Mouse (Mus musculus) neural tube, embryonic 11.5 days (tissue): Measurements from ENCODE around the gene Tmem91. TPM values are rescaled to one million over a fixed set of nuclear protein-coding genes. Genes with fewer than 3 reads are reported as not detected.

Experiments
- ATAC-seq: fragments of 200-750 bp; cut with Nextera tagmentation; 2 replicates; pipeline ENCODE4 v1.8.0; 2017; ENCODE audit warnings: moderate number of reproducible peaks, mild to moderate bottlenecking, moderate TSS enrichment, moderate library complexity; ENCODE audit not compliant: insufficient read depth, low FRiP score, low TSS enrichment
- DNase-seq: peaks from one replicate; pipeline ENCODE4 v3.0.0-alpha.2; 2015; ENCODE audit warnings: low spot score
- H3K27ac ChIP-seq: fragments of 300-500 bp; sonication (generic); 2 replicates; pipeline ENCODE4 v1.5.1; 2014; ENCODE audit warnings: low read depth, mild to moderate bottlenecking, low read length
- H3K27me3 ChIP-seq: fragments of 300-500 bp; sonication (generic); 2 replicates; pipeline ENCODE4 v1.6.1; 2014; ENCODE audit warnings: mild to moderate bottlenecking, low read length, mixed read lengths; ENCODE audit not compliant: control insufficient read depth, insufficient read depth
- H3K36me3 ChIP-seq: fragments of 300-500 bp; sonication (generic); 2 replicates; pipeline ENCODE4 v1.6.1; 2014; ENCODE audit warnings: mild to moderate bottlenecking, low read length, moderate library complexity, mixed read lengths; ENCODE audit not compliant: control insufficient read depth, insufficient read depth
- H3K4me1 ChIP-seq: fragments of 300-500 bp; sonication (generic); 2 replicates; pipeline ENCODE4 v1.6.1; 2014; ENCODE audit warnings: low read length, mixed read lengths; ENCODE audit not compliant: control insufficient read depth, insufficient read depth
- H3K4me2 ChIP-seq: fragments of 300-500 bp; sonication (generic); 2 replicates; pipeline ENCODE4 v1.6.1; 2014; ENCODE audit warnings: low read depth, mild to moderate bottlenecking, moderate library complexity
- H3K4me3 ChIP-seq: fragments of 300-500 bp; sonication (generic); 2 replicates; pipeline ENCODE4 v1.5.1; 2014; ENCODE audit warnings: low read depth, low read length
- H3K9ac ChIP-seq: fragments of 300-500 bp; sonication (generic); 2 replicates; pipeline ENCODE4 v1.6.1; 2014; ENCODE audit warnings: mild to moderate bottlenecking, low read length
- H3K9me3 ChIP-seq: fragments of 300-500 bp; sonication (generic); 2 replicates; pipeline ENCODE4 v1.6.1; 2016; ENCODE audit warnings: low read length; ENCODE audit not compliant: control insufficient read depth
- WGBS: fragments of 180-500 bp; shearing (Covaris S2); extraction: QIAGEN DNeasy Blood & Tissue Kit; methylation state at CpG from one replicate; pipeline ENCODE4 v1.1.7; 2014; 5-methylcytosine and 5-hydroxymethylcytosine counted together
- polyA plus RNA-seq: library from polyadenylated mRNA; unstranded; fragments of >200 nt; fragmentation: Nextera tagmentation; extraction: Ambion mirVana; gene quantifications from 2 replicates; pipeline ENCODE4 v1.2.1, GENCODE M21; 2014

Tmem91 gene
- polyA plus RNA-seq, 1 experiment from 2014 or later, result 1.7 TPM

DNA sequence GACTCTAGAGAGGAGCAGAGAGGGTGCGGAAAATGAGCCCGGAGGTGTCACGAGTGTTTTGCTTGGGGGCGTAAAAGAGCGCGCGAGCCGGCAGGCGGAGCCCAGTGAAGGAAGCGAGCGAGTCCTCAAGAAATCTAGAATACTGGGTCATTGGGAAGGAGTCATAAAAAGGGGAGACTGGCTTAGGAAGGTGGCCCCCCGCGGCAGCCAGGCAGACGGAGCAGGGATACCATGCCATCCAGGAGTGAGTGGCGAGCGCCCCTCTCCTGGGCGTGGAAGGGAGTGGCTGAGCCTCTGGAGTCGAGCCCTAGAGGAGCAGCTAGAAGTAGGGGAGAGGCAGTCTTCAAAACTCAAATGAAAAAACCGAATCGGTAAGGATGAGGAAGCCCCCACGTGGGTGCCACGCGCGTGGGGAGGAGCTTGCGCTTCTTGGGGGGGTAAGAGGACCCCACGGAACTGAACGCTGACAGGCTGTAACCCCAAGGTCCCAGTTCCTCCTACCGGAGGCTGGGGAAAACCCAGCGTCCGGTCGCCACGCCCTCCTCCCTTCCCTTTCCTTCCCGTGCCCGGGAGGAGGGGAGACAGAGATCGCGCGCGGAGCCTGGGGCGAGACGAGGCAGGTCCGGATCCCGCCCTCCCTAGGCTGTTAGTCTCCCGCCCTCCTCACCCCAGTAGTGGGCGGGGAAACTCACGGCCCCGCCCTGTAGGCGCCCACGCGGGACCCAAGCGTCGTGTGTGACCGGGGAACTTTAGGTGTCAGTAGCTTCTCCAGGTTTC is 14.0 kb upstream of the Tmem91 start:
- no peaks in the 10 kb centered on the region for H3K36me3 ChIP-seq
- H3K27ac ChIP-seq, result no peak overlapping the region
- no peaks in the 10 kb centered on the region for H3K9me3 ChIP-seq
- H3K4me1 ChIP-seq, result peaks cover 9% of the 10 kb centered on the region
- H3K27me3 ChIP-seq, result peaks cover 56% of the 10 kb centered on the region
- ATAC-seq, result no peak; the same call in 1 of the 2 replicates
- H3K9ac ChIP-seq, result peak overlapping the region; percentile 35; the same call in 1 of the 2 replicates
- DNase-seq, result peak; percentile 47
- under 1% methylated on average over 44 of the region's 52 CpGs for WGBS
- peak overlapping the region; percentile 57 for H3K4me2 ChIP-seq
- H3K4me3 ChIP-seq, result peak overlapping the region; percentile 37

DNA sequence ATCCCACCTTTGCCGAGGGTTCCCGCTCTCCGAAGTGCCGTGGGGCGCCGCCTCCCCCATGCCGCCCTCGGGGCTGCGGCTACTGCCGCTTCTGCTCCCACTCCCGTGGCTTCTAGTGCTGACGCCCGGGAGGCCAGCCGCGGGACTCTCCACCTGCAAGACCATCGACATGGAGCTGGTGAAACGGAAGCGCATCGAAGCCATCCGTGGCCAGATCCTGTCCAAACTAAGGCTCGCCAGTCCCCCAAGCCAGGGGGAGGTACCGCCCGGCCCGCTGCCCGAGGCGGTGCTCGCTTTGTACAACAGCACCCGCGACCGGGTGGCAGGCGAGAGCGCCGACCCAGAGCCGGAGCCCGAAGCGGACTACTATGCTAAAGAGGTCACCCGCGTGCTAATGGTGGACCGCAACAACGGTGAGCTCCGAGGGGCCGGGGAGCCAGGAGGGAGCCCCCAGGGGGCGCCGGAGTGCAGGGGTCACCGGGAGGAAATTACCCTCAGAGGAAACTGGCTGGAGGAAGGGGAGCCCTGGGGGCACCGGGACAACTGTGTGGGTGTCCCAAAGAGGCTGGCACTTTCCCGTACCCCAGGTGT is 12.9 kb upstream of the Tmem91 start:
- Histone ChIP-seq H3K27ac (no peak overlapping the region), H3K9ac (peak overlapping the region; percentile 26), H3K4me1 (peaks cover 9% of the 10 kb centered on the region), H3K9me3 (no peaks in the 10 kb centered on the region), H3K27me3 (peaks cover 56% of the 10 kb centered on the region), H3K4me3 (peak overlapping the region; percentile 37), H3K36me3 (no peaks in the 10 kb centered on the region), H3K4me2 (peak overlapping the region; percentile 57)
- under 1% methylated on average over 47 of the region's 47 CpGs for WGBS
- peak; percentile 31 for DNase-seq
- ATAC-seq, result no peak

DNA sequence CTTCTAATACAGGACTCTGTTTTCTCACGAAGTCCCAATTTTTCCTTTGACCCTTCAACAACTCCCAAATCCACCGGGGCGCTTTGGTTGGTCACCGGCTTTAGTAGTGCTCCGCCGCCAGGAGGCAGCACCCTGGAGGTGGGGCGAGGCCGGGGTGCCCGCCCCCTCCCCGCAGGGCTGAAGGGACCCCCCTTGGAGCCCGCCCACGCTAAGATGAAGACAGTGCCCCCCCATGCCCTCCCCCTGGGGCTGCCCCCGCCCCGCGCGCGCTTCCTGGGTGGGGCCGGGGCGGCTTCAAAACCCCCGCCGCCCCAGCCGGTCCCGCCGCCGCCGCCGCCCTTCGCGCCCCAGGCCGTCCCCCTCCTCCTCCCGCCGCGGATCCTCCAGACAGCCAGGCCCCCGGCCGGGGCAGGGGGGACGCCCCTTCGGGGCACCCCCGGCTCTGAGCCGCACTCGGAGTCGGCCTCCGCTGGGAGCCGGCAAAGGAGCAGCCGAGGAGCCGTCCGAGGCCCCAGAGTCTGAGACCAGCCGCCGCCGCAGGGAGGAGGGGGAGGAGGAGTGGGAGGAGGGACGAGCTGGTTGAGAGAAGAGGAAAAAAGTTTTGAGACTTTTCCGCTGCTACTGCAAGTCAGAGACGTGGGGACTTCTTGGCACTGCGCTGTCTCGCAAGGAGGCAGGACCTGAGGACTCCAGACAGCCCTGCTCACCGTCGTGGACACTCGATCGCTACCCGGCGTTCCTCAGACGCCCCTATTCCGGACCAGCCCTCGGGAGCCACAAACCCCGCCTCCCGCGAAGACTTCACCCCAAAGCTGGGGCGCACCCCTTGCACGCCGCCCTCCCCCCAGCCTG is 11.9 kb upstream of the Tmem91 start, which contains the start of gene Tgfb1:
TSS of gene Tgfb1 (plus strand) at position 323 of the 852 bp plus-strand sequence.
- ATAC-seq (peak; percentile 32; the same call in 1 of the 2 replicates), DNase-seq (peak; percentile 68)
- Histone ChIP-seq H3K9ac (peak within 1 kb of the TSS; percentile 26), H3K27me3 (peaks cover 54% of the 10 kb centered on the region), H3K4me2 (peak within 1 kb of the TSS; percentile 57), H3K4me1 (peaks cover 9% of the 10 kb centered on the region), H3K36me3 (no peaks in the 10 kb centered on the region), H3K27ac (no peak within 1 kb of the TSS), H3K4me3 (peak within 1 kb of the TSS; percentile 37), H3K9me3 (no peaks in the 10 kb centered on the region)
- WGBS, result under 1% methylated on average over 57 of the region's 69 CpGs

DNA sequence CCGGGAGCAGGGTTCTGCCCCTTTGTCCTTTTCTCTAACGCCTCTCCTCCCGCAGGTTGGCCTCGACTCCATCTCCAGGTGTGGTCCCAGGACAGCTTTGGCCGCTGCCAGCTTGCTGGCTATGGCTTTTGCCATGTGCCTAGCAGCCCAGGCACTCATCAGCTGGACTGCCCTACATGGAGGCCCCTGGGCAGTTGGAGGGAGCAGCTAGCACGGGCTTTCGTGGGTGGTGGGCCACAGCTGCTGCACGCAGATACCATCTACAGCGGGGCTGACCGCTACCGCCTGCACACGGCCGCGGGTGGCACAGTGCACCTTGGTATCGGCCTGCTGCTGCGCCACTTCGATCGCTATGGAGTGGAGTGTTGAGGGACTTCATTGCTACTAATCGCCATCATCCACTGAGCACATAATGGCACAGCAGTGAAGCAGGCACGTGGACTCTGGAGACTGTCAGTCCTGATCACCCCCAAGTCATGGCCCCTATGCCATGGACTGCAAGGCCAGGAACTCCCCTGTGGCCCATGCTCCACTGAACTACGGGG is 11.0 kb upstream of the Tmem91 start:
- Histone ChIP-seq H3K36me3 (no peaks in the 10 kb centered on the region), H3K27ac (no peak overlapping the region), H3K4me2 (peak overlapping the region; percentile 57; the same call in 1 of the 2 replicates), H3K9ac (no peak overlapping the region), H3K4me3 (no peak overlapping the region), H3K9me3 (no peaks in the 10 kb centered on the region), H3K27me3 (peaks cover 53% of the 10 kb centered on the region), H3K4me1 (peaks cover 12% of the 10 kb centered on the region)
- ATAC-seq (no peak), DNase-seq (no peak)
- WGBS, result 68% methylated on average over 21 of the region's 21 CpGs

DNA sequence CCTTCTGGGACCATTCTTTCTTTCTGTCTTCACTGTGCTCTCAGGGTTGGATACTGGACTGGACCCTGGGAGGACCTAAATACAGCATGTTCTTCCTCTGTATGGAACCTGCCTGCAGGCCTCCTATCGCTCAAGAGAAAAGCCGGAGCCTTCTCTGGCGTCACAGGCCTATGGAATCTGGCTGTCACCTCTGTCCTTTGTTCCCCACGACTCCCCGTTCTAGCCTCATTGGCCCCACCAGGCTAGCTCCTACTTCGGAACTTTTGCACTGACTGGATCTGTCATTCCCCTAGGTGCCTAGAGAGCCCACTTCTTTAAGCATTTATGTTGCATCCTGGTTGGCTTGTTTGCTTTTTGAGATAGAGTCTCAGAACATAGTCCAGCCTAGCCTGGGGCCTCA is 9.7 kb upstream of the Tmem91 start:
- Histone ChIP-seq H3K9me3 (no peaks in the 10 kb centered on the region), H3K4me1 (peaks cover 12% of the 10 kb centered on the region), H3K27ac (no peak overlapping the region), H3K9ac (no peak overlapping the region), H3K27me3 (peaks cover 42% of the 10 kb centered on the region), H3K36me3 (no peaks in the 10 kb centered on the region), H3K4me3 (no peak overlapping the region), H3K4me2 (no peak overlapping the region)
- WGBS, result 89% methylated on average over 6 of the region's 6 CpGs
- DNase-seq (no peak), ATAC-seq (no peak)

DNA sequence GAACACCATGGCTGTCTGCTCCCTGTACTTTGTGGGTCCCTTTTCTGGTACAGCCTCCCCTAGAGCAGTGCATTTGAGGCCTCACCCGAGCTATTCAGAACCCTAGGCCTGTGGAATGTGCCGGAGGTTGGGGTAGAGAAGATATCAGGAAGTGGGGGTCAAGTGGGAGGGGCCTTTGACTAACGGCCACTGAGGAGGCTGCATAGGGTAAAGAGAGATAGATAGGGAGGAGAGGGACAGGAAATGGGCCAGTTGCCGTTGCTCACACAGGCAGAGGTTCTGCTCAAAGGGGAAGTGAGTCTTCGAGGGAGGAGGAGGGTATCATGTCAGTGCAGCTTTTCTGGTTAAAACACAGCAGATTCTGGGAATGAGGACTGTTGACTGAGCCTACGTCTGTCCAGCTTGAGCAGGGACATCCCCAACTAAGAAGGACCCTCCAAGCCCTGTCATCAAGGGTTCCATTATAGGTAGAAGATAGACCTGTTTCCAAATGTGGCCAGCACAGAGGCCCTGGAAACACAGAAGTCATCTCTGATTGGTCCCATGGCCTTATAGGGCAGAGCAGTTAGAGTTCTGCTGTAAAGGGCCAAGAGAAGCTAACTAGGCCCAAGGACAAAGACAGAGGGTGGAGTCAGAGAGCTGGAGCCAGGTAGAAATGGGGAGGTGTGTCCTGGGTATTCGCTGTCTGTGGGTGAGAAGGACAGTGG is 8.7 kb upstream of the Tmem91 start:
- no peak for DNase-seq
- 70% methylated on average over 7 of the region's 7 CpGs for WGBS
- Histone ChIP-seq H3K27me3 (peaks cover 32% of the 10 kb centered on the region), H3K4me1 (peaks cover 5% of the 10 kb centered on the region), H3K4me2 (no peak overlapping the region), H3K9me3 (no peaks in the 10 kb centered on the region), H3K27ac (no peak overlapping the region), H3K4me3 (no peak overlapping the region), H3K9ac (no peak overlapping the region), H3K36me3 (no peaks in the 10 kb centered on the region)
- ATAC-seq, result no peak

DNA sequence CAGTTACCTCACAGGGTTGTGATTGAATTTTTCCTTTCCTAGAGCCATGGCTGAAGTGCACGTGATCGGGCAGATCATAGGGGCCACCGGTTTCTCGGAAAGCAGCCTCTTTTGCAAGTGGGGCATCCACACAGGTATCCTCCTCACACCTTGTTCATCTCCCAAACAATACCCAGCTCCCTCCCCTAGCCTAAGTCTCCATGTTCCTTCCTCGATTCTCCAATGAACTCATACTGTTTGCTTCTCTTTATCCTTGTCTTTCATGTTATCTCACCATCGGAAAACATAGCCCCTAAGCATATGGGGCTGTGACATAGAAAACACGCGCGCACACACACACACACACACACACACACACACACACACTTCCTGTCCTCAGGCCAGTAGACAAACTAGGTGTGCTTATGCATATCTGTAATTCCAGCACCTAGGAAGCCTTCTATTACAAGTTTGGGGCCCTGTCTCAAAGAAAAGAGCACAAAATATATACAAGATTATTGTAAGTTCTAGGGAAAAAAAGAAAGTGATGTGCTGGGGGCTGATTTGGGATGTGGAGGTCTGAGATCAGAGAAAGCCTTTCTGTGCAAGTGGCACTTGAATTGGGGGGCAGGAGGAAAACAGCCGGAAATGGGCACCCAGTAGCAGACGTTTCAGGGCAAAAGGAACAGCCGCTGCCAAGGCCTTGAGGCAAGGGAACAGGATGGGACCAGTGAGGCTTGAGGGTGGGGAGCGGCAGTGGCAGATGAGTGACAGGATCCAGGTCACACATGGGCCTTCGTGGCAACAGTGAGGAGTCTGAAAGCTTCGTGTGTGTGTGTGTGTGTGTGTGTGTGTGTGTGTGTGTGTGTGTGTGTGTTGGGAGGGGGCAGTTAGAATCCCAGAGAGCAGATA is 6.6 kb upstream of the Tmem91 start:
- Histone ChIP-seq H3K36me3 (no peaks in the 10 kb centered on the region), H3K4me3 (peak overlapping the region; percentile 51; the same call in 1 of the 2 replicates), H3K27ac (no peak overlapping the region), H3K27me3 (peaks cover 12% of the 10 kb centered on the region), H3K9ac (no peak overlapping the region), H3K4me1 (peaks cover 3% of the 10 kb centered on the region), H3K9me3 (no peaks in the 10 kb centered on the region), H3K4me2 (no peak overlapping the region)
- WGBS, result 67% methylated on average over 15 of the region's 15 CpGs
- ATAC-seq, result no peak
- no peak for DNase-seq
